In genomic region chr17:43534362-43535222, GRCm38 (mm10) we compare ENCODE assay signal across 10 mouse cellular contexts. TPM values are rescaled to one million over a fixed set of nuclear protein-coding genes. Genes with fewer than 3 reads are reported as not detected.
DNase-seq lines count a peak whose midpoint lies in the region; ATAC-seq and TF ChIP-seq lines count a peak whose summit lies in the region.
"Had no signal": no experiment of that assay in that cellular context is flagged by ENCODE, and none has a peak within 500 bp of the region (broad histone marks: within the 10 kb centered on the region; RNA-seq: fewer than 3 reads in every experiment).

No protein-coding gene starts in this region.

- H3K4me3 ChIP-seq in forebrain, postnatal 0 days (ENCODE audit: low read depth, low read length) = no peak overlapping the region

- peak overlapping the region; percentile 29 for H3K4me2 ChIP-seq in forebrain, postnatal 0 days (ENCODE audit: low read depth)

- ATAC-seq in forebrain, postnatal 0 days = peak; percentile 90

- H3K27me3 ChIP-seq in forebrain, postnatal 0 days (ENCODE audit: insufficient read depth, low read length) = no peaks in the 10 kb centered on the region

- H3K4me1 ChIP-seq in forebrain, postnatal 0 days (ENCODE audit: insufficient read depth) = 0 out of 2 replicates have a peak, but pooled peaks cover 2% of the 10 kb centered on the region

- peak; percentile 64 for DNase-seq in urinary bladder, postnatal 14 days (ENCODE audit: low spot score)
- DNase-seq in urinary bladder, postnatal 10 days (ENCODE audit: low spot score) = no peak
- peak; percentile 66 for DNase-seq in forebrain, postnatal 0 days
- DNase-seq in heart, postnatal 4 days = peak; percentile 65
- DNase-seq in layer of hippocampus, adult 8-10 months (ENCODE audit: low spot score in 2 of 2) = peak; percentile 8 to 14
- peak; percentile 62 for DNase-seq in lung, postnatal 14 days
- DNase-seq in retina, postnatal 1 day = peak; percentile 88
- DNase-seq in spleen, postnatal 4 days (ENCODE audit: low spot score in 2 of 2) = no peak

- no peaks in the 10 kb centered on the region for H3K9me3 ChIP-seq in forebrain, postnatal 0 days (ENCODE audit: low read length)

- 8% methylated on average over 23 of the region's 23 CpGs for WGBS in forebrain, postnatal 0 days

- no peaks in the 10 kb centered on the region for H3K36me3 ChIP-seq in forebrain, postnatal 0 days (ENCODE audit: insufficient read depth)
- H3K36me3 ChIP-seq: G1E had no signal

- peak overlapping the region; percentile 35; the same call in 1 of the 2 replicates for H3K27ac ChIP-seq in forebrain, postnatal 0 days (ENCODE audit: low read depth, low read length)

- H3K9ac ChIP-seq in forebrain, postnatal 0 days = no peak overlapping the region

- TF ChIP-seq CTCF in forebrain, postnatal 0 days (IDR thresholded peaks at IDR 0.05; ENCODE audit: low read depth) = peak; percentile 34; the same call in 1 of the 2 replicates

RNA-seq across cellular contexts. Expression of gene Ankrd66, which starts 8.8 kb away (rescaled TPM):
- total RNA-seq in forebrain, postnatal 0 days (2014; rRNA removed) = 0.77 TPM in 1 of 2 replicates, not detected in the other
- 1.0 and 1.2 TPM in 2 replicates for polyA plus RNA-seq in forebrain, postnatal 0 days (2015; fragmentation: Nextera tagmentation; extraction: Ambion mirVana)
- not detected for total RNA-seq in heart, postnatal 4 days (2021)
- total RNA-seq in layer of hippocampus, adult 8-10 months (2022) = under 1 TPM in 3 of 4 experiments, not detected in 1; 0.37 to 0.85 (median 0.84) TPM
- total RNA-seq: G1E had no signal
- polyA plus RNA-seq: G1E had no signal

RNA-seq across cellular contexts. Expression of gene Mep1a, which starts 32.0 kb away (rescaled TPM):
- 0.08 TPM in 1 of 2 replicates, not detected in the other for total RNA-seq in forebrain, postnatal 0 days (2014; rRNA removed)
- 0.15 TPM in 1 of 2 replicates, not detected in the other for polyA plus RNA-seq in forebrain, postnatal 0 days (2015; fragmentation: Nextera tagmentation; extraction: Ambion mirVana)
- not detected for total RNA-seq in heart, postnatal 4 days (2021)
- not detected for total RNA-seq in layer of hippocampus, adult 8-10 months (2022)
- total RNA-seq: G1E; layer of hippocampus, postnatal 25 days had no signal
- polyA plus RNA-seq: G1E had no signal

RNA-seq across cellular contexts. Expression of gene Pla2g7, which starts 33.3 kb away (rescaled TPM):
- 26.8 and 33.7 TPM in 2 replicates for total RNA-seq in forebrain, postnatal 0 days (2014; rRNA removed)
- 33.0 and 76.9 TPM in 2 replicates for polyA plus RNA-seq in forebrain, postnatal 0 days (2015; fragmentation: Nextera tagmentation; extraction: Ambion mirVana)
- 1 to 10 TPM; 3.0 TPM for total RNA-seq in heart, postnatal 4 days (2021)
- total RNA-seq in layer of hippocampus, adult 8-10 months (2022) = 100 to 1,000 TPM; 106 to 115 (median 112) TPM
- total RNA-seq: G1E had no signal
- polyA plus RNA-seq: G1E had no signal

Comparison
In these comparisons a context has a peak if more than half of its experiments do, and no peak if none do; other contexts are left out.
1. DNase-seq: peak in urinary bladder, postnatal 14 days (single experiment), forebrain, postnatal 0 days (single experiment), heart, postnatal 4 days (single experiment), layer of hippocampus, adult 8-10 months (2 of 2), lung, postnatal 14 days (single experiment) and retina, postnatal 1 day (single experiment); none in urinary bladder, postnatal 10 days (single experiment) and spleen, postnatal 4 days (0 of 2).